16 mouse cellular contexts compared by ENCODE assay signal in the genomic region with DNA sequence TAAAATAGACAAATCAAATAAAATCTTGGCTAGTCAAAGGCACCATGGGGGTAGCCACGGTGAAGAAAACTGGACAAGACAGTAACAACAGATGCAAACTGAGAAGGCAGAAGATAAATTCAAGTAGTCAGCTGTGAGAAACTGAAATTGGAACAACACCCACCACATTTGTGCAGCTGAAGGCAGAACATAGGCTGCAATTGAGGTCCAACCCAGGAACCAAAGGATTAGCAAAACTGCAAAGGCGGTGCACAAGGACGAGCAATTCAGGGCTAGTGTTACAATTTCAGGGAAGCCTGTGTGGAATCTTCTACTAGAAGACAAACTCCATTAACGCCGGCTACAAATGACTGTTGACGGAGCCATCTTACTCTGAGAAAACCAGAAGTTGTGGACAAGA.
A peak's percentile ranks its signal among the peaks of the same experiment; 100 is the strongest.
DNase-seq lines count a peak whose midpoint lies in the region; ATAC-seq lines count a peak whose summit lies in the region.
"Had no signal": no experiment of that assay in that cellular context is flagged by ENCODE, and none has a peak within 500 bp of the region (broad histone marks: within the 10 kb centered on the region; RNA-seq: fewer than 3 reads in every experiment).

No protein-coding gene starts in this region.

- no peak overlapping the region for H3K4me2 ChIP-seq in hindbrain, embryonic 11.5 days (replicated peaks; ENCODE audit: low read depth, low read length)
- H3K4me2 ChIP-seq: forebrain, embryonic 15.5 days; hindbrain, embryonic 15.5 days; liver, embryonic 15.5 days had no signal

- no peaks in the 10 kb centered on the region for H3K9me3 ChIP-seq in hindbrain, embryonic 11.5 days (ENCODE audit: control insufficient read depth, low read length)
- H3K9me3 ChIP-seq in hindbrain, embryonic 10.5 days, result no peaks in the 10 kb centered on the region
- H3K9me3 ChIP-seq: forebrain, embryonic 15.5 days; hindbrain, embryonic 15.5 days; liver, embryonic 15.5 days had no signal

- peak; percentile 7 for DNase-seq in hindbrain, embryonic 11.5 days (ENCODE audit: low spot score)
- DNase-seq in hindbrain, embryonic 10.5 days (ENCODE audit: low spot score), result no peak
- peak; percentile 31 to 36 for DNase-seq in right cerebral cortex, adult 2 months (ENCODE audit: low spot score in 2 of 2)
- no peak for DNase-seq in right cerebral cortex, postnatal 10 days (ENCODE audit: low spot score in 2 of 2)
- peak; percentile 8 to 15 for DNase-seq in left cerebral cortex, postnatal 36 days (ENCODE audit: low spot score in 2 of 2)
- DNase-seq in urinary bladder, postnatal 14 days (ENCODE audit: low spot score), result no peak
- no peak for DNase-seq in natural killer cell, adult 2 months (ENCODE audit: low spot score in 2 of 2)
- DNase-seq: cerebellum, adult 18-20 months; kidney, postnatal 10 days; lung, postnatal 10 days; thymus, postnatal 4 days had no signal

- no peak overlapping the region for H3K27ac ChIP-seq in hindbrain, embryonic 11.5 days (ENCODE audit: low read depth, low read length)
- H3K27ac ChIP-seq in hindbrain, embryonic 10.5 days, result no peak overlapping the region
- H3K27ac ChIP-seq: forebrain, embryonic 15.5 days; hindbrain, embryonic 15.5 days; liver, embryonic 15.5 days had no signal

- intact Hi-C loops in left cerebral cortex, postnatal 36 days (cut with DNase I), result no loop called here

- no peaks in the 10 kb centered on the region for H3K4me1 ChIP-seq in hindbrain, embryonic 11.5 days (replicated peaks; ENCODE audit: control insufficient read depth, insufficient read depth, low read length)
- H3K4me1 ChIP-seq in hindbrain, embryonic 10.5 days (replicated peaks), result peaks cover 5% of the 10 kb centered on the region; the same call in 1 of the 2 replicates
- H3K4me1 ChIP-seq: liver, embryonic 15.5 days had no signal

- no peaks in the 10 kb centered on the region for H3K36me3 ChIP-seq in hindbrain, embryonic 11.5 days (ENCODE audit: control insufficient read depth, insufficient read depth, low read length)
- no peaks in the 10 kb centered on the region for H3K36me3 ChIP-seq in hindbrain, embryonic 10.5 days
- H3K36me3 ChIP-seq: forebrain, embryonic 15.5 days; hindbrain, embryonic 15.5 days; liver, embryonic 15.5 days had no signal

- no peaks in the 10 kb centered on the region for H3K27me3 ChIP-seq in hindbrain, embryonic 11.5 days (ENCODE audit: control insufficient read depth, insufficient read depth, low read length)
- no peaks in the 10 kb centered on the region for H3K27me3 ChIP-seq in hindbrain, embryonic 10.5 days (ENCODE audit: insufficient read depth, poor library complexity, severe bottlenecking)
- H3K27me3 ChIP-seq: forebrain, embryonic 15.5 days; hindbrain, embryonic 15.5 days; liver, embryonic 15.5 days had no signal

- no peak for ATAC-seq in hindbrain, embryonic 11.5 days (ENCODE audit: low FRiP score)
- ATAC-seq: forebrain, embryonic 15.5 days; intestine, postnatal 0 days had no signal

- 80% methylated on average over 6 of the region's 6 CpGs for WGBS in hindbrain, embryonic 11.5 days
- 78% methylated on average over 6 of the region's 6 CpGs for WGBS in hindbrain, embryonic 10.5 days

- H3K9ac ChIP-seq in hindbrain, embryonic 11.5 days (ENCODE audit: low read depth, low read length), result no peak overlapping the region
- H3K9ac ChIP-seq: forebrain, embryonic 15.5 days; hindbrain, embryonic 15.5 days; liver, embryonic 15.5 days had no signal

- H3K4me3 ChIP-seq in hindbrain, embryonic 11.5 days (ENCODE audit: low read depth, low read length), result no peak overlapping the region
- no peak overlapping the region for H3K4me3 ChIP-seq in hindbrain, embryonic 10.5 days
- H3K4me3 ChIP-seq: erythroblast, embryonic 14.5 days; forebrain, embryonic 15.5 days; hindbrain, embryonic 15.5 days; liver, embryonic 15.5 days had no signal

Comparison
In these comparisons a context has a peak if more than half of its experiments do, and no peak if none do; other contexts are left out.
1. DNase-seq: peak in hindbrain, embryonic 11.5 days (single experiment), right cerebral cortex, adult 2 months (2 of 2) and left cerebral cortex, postnatal 36 days (2 of 2); none in hindbrain, embryonic 10.5 days (single experiment), right cerebral cortex, postnatal 10 days (0 of 2), urinary bladder, postnatal 14 days (single experiment) and natural killer cell, adult 2 months (0 of 2).